Mouse (Mus musculus) thymus, postnatal 14 days (tissue): ENCODE data around the gene Tex12.

Experiments
- DNase-seq: peaks from one replicate; pipeline ENCODE4 v3.0.0; 2021

Gene Tex12

DNA sequence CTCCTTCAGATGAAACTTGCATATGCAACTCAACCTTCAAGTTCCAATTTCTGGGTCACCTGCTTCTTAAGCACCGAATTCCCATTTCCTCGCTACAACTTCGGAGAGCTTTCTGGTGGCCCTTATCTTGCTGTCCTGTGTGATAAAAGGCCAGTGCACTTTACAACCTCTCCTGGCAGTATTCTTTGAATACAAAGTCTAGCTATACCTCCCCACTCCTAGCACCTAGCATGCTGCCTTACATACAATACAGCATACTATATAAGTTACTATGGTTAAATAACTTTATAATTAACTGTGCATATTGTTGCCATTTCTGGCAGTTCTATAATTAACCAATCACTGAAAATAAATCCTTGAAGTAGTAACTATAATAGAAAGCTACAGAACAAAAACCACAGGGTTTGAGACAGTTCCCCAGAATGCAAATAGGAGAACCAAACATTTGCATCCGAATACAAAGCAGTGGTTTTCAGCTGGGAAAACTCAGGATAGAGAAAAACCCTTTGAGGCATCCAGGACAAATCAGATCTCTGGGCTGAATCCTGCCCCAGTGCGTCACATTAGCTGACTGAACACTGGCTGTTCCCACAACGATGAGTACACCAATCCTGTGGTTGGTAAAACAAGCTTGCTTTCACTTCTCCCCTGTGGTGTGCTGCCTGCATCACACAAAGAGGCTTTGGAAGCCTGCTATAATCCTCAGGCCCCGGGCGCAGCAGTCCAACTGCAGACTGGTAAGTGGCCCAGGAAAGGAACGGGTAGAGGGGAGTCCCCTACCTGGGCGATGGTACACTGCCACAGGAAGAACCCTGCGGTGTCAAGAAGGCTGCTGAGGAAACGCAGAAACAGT, 6.7 kb downstream of the Tex12 start, which contains the start of gene Il18:
Gene Il18 (plus strand): TSS at position 587 of the 853 bp plus-strand sequence.
- peak; percentile 50 for DNase-seq

DNA sequence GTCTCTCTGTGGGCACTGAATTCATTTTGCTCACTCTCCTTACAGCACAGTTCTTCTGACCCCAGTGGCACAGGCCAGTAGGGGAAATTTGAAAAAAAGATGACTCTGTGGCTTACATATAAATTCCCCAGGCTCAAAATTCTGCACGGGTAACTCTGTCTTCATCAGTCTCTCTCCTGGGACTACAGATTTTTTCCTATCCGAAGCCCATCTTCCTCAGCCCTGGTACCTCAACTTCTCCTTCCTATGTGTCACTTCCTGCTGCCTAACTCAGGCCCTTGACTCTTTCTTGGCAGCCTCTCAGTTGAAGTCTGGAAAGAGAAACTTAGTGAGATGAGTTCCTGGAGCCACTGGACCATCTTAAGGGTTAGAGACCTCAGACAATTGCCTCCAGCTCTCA, 7.6 kb downstream of the Tex12 start:
- no peak for DNase-seq

DNA sequence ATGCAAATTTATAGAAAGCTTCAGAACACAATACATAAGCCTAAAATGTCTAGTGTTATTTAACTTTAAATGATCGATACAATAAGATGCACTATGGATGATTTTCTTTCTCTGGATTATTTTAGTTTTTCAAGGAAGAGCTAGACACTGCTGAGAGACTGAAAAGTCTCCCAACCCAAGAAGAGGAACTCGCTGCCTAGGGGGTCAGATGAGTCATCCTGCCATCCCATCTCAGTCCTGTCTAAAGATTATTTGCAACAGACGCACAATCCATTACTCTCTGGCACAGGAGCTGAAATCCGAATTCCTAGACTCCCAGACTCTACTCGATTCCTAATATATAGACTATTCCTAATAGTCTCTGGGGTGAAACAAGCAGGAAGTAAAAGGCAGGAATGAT, 8.9 kb downstream of the Tex12 start:
- no peak for DNase-seq

DNA sequence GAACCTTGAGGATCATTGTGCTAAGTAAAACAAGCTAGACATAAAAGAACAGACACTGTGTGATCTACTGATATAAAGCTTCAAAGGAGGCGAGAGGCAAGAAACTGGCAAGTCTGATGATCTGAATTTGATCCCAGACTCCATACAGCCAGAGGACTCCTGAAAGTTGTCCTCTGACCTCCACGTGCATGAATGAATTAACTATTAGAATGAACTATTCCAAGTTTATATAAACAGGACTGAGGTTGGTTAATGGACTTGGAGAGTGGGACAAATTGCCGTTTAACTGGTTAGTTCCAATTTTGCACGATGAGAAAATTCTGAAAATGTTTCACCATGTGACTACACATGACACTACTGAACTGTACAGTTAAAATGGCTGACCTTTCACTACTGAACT, 12.2 kb downstream of the Tex12 start:
- no peak for DNase-seq

DNA sequence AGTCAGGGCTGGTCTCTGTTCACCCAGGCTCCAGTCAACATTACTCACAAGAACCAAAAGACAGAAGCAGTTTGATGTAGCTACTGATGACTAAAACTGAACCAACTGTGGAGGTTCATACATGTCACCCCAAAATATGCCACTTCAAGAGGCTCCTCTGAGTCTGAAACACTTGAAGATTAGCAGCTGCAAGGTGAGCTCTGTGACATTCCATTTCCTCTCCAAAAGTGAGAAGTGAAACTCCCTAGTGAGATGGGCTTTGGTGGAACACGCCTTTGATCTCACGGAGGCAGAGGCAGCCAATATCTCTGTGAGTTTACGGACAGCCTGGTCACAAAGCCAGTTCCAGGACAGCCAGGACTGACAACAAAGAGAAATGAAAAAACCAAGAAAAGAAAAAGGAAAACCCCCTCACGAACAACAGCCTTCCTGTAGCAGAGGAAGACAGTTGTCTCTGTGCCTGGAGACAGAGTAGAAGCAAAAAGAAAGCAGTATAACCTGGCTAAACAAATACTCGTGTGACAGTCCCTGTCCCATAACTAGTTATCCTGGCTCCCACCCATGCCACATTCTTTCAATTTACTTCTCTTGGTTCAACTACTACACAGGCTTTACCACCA, 13.2 kb downstream of the Tex12 start:
- DNase-seq, result peak; percentile 42

DNA sequence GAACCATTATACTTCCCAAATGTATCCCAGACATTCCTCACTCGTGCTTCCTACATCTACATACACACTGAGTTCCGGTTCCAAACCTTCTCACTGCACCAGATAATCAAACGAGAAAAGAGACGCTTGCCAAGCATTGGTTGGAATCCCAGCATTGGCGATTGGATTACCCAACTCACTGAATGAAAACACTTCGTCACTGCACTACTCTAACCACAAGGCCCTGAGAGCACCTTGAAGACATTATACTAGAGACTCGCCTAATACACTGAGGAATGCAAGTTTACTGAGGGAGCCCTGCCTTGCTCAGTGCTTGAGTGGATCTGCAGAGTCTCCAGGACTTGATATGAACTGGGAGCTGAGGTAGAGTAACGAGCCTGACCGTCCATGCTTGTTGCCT, 18.7 kb downstream of the Tex12 start:
- DNase-seq, result no peak

DNA sequence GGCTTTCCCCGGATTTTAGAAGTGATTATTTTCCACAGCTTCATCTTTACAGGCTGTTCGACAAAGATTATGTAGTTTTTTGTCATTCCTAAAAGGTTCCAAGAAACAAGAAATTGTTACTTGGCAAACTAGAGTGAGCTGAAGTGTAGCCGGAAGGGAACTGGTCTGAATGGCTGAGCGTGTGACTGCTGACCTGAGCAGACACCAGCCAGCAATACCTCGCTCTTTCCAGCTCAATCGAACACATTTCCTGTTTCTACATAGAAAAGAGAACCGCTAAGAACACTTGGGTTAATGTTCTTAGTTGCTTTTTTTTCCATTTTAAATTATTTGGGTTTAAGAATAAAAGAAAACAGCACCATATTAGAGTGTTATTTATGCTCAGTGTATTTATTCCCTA, 21.0 kb downstream of the Tex12 start:
- DNase-seq, result no peak

DNA sequence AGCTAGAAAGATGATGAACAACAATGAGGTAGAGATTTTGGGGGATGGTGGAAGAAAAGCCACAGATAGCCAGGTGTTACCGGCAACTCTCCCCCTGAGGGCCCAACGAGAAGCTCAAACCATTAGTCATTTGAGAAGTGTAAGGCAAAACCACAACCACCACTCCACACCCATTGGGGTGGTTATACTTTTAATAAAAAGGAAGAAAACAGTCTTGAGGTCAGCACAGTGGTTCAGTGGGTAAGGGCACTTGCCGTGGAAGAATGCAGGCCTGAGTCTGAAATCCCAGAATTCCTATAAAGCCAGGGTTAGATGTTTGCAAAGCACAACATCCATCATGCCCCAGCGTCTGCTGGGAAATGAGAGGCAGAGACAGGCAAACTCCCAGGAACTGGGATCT, 23.8 kb downstream of the Tex12 start:
- DNase-seq, result no peak

DNA sequence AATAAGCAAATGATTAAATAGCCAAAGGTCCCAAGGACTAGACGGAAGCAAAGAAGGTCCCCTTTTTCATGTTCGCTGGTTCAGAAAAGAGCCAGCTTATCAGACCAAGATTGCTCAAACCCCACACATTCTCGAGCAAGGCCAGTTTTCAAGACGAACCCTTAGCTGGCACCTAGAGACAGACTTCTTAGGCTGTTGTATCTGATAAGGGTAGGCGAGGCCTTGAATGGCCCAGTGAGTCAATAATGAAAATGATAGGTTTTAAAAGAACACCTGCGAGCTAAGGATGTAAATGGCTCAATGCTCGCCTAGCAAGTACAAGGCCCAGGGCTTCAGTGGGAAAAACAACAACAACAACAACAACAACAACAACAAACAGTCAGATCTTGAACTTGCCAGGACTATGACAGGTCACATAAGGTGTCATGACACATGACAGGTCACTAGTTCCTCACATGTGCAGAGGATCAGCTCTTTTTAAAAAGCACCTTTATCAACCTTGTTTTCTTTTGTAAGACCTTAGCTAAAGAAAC, 24.5 kb downstream of the Tex12 start:
- no peak for DNase-seq

DNA sequence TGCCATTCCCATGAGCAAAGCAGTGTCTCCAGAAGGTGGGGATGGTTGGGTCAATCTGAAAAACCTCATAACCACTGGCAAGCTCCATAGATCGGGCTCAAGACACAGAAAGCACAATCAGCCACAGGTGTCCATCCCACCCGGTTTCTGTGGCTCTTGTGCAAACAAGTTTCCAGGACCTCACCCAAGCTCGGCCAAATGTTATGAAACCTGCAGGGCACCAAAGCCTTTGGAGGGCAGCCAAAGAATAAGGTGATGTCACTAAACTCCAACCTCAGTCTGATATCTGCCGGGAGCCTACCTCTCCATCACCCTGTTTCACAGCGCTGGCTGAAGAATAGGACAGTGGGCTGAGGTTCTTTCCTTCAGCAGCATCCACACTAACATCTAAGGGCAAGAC, 25.2 kb downstream of the Tex12 start:
- no peak for DNase-seq

DNA sequence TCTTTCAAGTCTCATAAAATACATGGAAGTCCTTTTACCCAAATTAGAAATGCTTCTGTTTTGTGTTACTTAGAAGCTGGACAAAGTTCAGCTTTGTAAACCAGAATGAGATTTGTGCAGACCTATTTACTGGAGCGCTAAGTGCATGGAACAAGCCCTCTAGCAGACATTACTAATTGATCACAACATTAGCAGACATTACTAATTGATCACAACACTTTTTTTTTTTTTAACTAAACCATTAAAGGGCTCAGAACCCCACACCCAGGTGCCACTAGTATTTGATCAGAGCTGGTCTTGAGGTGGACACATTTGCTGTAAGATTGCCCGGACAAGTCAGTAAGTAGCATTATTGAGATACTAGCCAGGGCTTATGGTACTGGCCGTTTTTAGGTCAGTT, 27.3 kb downstream of the Tex12 start:
- no peak for DNase-seq

DNA sequence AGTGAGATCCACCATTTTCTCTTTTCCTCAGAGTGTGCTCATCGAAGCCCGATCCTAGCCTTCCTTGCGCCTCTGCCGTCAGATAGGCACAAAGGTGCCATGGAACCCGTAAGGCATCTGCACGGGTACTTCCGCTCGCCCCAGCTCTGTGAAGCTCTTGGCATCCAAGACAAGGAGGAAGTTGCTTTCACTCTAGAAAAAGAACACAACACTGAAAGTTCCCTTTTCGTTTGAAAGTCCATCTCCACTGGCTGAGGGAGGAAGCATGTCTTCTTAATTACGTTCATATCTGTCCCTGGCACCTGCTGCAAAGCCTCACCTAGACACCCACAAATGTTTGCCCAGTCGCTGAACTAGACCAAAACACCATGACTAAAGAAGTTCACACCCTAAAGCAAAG, 27.8 kb downstream of the Tex12 start:
- DNase-seq, result peak; percentile 73

DNA sequence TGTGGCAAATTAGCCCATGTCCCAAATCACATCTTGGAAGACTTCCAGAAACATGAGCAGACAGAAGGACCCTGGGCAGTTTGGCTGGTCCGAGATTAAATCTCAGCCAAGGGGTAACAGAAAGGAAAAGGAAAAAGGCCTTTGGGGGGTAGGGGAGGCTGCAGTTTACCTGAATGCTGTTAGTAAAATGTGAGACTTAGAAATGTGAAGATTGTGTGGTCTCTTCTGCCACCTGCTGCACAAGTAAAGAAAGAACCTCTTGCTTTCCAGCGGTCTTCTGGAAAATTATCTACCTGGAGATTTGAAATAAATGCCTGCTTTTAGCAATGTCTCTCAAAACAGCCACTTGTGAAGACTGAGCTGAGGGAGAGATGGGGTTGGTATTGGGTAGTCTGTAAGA, 30.2 kb downstream of the Tex12 start:
- DNase-seq, result peak; percentile 51

DNA sequence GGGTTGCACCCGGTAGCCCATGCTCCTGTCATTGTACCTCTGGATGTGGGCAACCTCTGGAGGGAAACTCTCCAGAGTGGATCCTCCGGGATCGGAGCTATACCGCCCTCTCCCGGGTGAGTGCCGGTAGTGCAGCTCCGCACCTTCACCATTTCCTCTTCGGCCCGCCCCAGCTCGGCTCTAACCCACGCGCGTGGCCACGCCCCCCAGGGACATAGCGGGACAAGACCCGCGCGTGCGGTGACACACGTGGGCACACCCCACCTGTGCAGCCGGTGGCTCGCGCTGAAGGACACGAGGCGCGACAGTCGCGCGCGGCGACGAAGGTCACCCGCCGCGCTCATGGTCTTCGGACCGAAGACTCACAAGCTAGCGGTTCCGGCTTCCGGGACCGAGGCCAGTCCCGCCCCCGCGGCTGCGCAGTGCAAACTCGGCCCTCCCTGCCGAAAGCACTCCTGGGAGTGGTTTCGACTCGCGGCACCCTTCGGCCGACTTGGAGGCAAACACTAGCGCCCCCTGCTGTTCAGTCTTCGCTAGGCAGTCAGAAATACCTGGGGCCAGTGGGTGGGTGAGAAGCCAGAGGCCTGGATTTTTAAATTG, 32.7 kb downstream of the Tex12 start, which contains the start of gene Pts:
Gene Pts (minus strand): TSS at position 432 of the 600 bp plus-strand sequence.
- DNase-seq, result peak; percentile 98

DNA sequence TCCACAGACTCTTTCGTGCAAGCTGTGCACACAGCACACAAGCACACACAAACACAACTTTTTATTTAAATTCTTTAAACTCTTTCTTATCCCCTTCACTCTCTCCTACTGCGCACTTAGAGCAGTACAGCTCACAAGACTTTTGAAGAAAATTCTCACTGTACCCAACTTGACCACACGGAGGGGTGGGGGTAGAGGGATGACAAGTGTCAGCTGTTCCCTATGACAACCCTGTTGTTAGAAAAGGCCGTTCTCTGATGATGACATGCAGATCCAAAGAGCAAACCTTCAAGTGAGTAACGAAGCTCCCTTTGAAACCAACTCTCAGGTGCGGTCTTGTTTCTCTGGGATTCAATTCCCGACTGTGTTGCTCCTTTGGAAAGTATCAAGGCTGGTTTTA, 33.3 kb downstream of the Tex12 start:
- peak; percentile 50 for DNase-seq

DNA sequence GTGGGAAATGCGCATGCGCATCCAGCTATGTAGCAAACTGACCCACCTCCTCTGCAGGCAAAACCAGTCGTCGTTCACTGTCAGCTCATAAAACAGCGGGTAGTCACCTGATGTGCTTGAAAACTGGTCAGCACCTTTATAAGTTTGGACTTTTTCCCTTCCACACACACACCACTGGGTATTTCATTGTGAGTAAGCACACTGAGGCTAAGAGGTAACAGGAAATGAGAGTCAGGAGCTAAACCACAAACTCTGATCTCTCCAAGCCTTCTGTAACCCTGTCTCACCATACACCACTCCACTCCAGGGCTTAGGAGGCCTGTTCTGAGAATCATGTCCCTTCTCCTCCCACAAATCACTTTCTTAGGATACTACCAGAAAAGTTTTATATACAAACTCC, 35.5 kb downstream of the Tex12 start:
- DNase-seq, result no peak

DNA sequence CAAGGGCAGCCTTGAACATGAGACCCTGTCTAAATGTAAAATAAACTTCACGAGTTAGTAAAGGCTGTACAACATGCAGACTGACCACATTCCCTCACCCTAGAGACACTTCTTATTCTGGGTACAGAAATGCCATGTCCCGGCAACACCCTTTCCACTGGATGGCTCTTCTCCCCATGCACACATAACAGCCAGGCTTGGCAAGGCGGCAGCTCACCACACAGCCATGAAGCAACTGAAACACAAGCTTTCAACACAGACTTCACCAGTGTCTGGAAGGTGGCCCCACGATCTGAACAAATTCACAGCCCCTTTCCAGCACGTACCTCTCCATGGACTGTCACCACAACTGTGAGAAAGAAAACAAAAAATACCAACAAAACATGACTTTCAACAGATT, 36.2 kb downstream of the Tex12 start:
- no peak for DNase-seq

DNA sequence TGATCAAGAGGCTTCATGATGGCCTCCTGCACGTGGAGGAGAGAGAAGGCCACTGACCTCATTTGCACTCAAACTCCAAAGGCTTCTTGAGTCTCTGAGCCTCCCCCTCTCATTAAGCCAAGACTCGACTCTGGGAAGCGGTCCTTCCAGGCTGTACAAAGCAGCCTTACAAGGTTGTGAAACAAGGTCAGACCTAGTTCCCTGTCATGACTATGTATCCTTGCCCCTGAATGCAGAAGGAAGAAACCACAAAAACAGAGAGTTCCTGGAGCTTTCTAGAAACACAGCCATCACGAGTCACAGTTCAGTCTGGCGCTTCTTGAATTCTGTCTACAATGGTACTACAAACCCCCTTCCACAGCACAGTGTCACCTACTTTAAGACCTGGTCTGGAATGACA, 38.6 kb downstream of the Tex12 start:
- no peak for DNase-seq

DNA sequence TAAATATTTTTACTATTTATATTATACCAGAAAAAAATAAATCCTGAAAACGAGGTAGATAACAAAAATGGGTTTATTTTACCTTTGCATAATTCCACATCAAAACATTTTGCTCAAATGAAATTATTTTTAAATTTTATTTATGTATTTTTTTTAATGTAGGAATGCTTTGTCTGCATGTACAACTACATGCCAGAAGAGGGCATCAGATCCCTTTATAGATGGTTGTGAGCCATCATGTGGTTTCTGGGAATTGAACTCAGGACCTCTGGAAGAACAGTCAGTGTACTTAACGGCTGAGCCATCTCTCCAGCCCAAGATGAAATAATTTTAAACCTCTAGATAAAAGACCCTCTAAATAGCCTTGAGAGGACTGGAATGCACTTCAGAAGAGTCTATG, 39.6 kb downstream of the Tex12 start:
- DNase-seq, result no peak

DNA sequence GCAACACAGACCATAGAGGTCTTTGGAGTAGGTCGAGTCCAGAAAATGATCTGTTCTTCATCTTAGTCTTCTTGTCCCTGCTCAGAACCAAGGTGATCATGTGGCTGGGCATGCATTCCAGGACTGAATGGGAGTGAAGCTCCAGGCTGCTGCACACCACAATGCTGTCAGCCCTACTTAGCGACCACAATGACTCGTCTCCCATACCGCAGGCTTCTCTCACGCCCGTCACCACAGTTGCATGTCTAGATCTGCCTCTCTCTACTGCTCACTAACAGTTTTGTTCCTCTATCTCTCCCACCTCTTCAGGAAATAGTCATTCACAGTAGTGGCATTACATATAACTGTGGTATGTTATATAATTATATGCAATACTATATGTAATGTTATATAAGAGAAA, 40.4 kb downstream of the Tex12 start:
- DNase-seq, result no peak

DNA sequence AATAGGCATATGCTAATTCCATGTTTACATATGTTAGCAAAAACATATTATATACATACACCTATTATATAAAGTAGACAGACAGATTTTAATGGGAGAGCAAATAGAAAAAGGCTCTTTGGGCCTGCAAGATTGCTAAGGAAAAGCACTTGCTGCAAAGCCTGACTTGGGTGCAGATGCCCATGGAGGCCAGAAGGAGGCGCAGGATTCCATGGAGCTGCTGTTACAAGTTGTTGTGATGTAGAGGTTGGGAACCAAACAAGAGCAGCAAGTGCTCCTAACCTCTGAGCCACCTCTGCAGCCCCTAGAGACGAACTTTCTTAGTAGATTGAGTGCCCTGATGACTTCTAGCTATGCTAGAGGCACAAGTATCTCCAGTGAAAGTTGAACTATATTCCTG, 42.3 kb downstream of the Tex12 start:
- peak; percentile 44 for DNase-seq

DNA sequence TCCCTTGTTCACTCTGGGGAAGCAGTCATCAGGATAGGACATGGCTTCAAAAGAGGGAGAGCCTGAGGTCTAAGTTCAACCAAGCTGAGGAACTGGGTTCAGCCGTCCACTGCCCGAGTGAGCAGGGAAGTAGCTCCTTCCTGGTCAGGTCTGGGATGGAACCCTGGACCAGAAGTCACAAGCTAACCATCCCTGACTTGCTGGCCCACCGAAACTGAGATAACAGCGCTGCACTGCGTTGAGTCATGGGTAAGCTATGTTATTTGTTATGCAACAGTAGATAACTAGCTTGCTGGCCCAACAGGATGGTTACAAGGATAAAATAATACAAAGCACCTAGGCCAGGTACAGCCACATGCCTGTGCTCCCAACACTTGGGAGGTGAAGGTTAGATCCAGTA, 45.7 kb downstream of the Tex12 start:
- DNase-seq, result no peak

DNA sequence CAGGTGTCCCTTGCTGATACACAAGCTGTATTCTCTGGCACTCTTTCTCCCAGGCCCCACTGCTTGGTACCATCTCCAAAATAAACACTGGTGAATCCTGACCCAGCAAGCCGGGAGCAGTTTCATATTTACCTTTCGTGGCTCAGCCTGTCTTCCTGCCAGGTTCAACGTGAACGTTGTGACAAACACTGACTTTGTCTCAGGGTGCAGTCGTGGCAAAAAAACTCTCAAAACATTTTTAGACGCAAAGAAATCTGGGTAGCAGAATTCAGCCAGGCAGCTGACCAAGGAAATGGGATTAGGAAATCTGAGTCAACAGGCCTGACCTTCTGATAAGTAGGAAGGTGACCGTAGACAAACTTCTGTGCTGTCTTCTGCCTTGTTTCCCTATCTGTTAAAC, 53.6 kb downstream of the Tex12 start:
- no peak for DNase-seq
